Mouse (Mus musculus): ENCODE measurements around the gene Lat2.
"Not testable (repeated sequence)": the region's sequence is repeated elsewhere in the genome, so short reads cannot be mapped to it uniquely, and the experiment has no call there.

Gene Lat2

DNA sequence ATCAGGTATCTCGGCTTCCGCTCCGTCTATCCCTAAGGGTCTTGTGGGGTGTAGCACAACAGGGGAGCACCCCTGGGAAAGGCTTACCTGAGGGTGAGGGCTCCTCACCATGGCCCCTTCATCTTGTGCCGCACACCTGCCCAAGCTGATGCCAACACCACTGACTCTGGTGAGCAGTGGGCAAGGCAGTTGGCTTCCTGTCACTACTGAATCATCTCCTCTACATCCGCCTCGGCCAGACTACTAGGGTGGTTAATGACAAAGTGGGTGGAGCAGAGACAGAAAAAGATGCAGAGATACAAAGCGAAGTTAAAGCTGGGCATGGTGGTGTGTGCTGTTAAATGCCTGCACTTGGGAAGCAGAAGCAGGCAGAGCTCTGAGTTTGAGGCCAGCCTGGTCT is at the start of gene Lat2:
Gene Lat2 (minus strand): TSS at position 224 of the 400 bp plus-strand sequence.
- no peak for DNase-seq (ENCODE audit: low spot score)

DNA sequence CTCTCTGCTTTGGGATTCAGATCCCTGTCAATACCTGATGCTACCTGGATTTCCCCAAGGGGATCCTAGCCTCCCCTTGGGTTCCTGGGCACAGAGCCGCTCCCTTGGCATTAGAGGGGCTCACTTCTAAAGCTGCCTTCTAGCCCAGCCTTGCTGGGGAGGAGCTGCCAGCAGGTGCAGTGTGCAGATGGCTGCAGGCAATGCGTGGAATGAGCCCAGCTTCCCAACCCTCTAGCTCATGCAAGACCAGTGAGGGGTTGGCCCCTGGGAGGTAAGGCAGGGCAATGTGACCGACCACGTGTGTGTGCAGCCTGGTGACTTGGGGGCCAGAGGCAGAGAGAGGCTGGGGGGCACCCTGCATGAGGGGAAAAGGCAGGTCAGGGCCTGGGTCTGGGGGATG is 41.9 kb upstream of the Lat2 start:
- DNase-seq (ENCODE audit: low spot score) = no peak

DNA sequence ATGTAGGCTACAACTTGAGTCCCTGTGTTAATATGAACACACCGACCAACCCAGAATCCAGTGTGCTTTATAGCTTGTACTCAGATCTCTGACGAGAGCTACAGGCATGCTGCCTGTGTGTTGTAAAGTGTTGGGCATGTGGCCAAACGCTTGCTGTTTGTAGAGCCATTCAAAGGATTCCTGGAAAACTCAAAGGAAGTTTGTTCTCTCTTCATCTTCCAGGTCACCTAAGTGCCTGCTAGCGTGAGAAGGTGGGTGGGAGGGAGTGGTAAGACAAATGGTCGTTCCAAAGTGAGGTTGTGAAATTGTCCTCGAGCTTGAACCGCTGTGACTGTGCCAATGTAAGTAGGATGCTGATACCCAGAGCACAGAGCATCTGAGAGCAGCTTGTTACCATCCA is 37.2 kb upstream of the Lat2 start:
- DNase-seq (ENCODE audit: low spot score) = no peak

DNA sequence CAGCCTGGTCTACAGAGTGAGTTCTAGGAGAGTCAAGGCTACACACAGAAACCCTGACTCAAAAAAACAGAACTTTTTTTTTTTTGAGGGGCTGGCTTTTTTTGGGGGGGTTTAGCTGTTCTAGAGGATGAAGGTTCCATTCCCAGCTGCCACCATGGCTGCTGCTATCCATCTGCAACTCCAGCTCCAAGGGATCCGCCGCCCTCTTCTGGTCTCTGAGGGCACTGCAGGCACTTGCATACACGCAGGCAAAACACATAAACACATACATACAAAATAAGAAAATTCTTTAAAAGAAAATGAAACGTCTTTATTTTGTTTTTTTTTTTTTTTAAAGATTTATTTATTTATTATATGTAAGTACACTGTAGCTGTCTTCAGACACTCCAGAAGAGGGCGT is 36.1 kb upstream of the Lat2 start:
- no peak for DNase-seq (ENCODE audit: low spot score)

GRCm38 (mm10) chr5:134648976-134649375 is 34.2 kb upstream of the Lat2 start:
- DNase-seq (ENCODE audit: low spot score) = not testable (repeated sequence)

- DNase-seq (ENCODE audit: low spot score) = no peak
Observed at GRCm38 (mm10) chr5:134647394-134647793, 32.6 kb upstream of the Lat2 start.

DNA sequence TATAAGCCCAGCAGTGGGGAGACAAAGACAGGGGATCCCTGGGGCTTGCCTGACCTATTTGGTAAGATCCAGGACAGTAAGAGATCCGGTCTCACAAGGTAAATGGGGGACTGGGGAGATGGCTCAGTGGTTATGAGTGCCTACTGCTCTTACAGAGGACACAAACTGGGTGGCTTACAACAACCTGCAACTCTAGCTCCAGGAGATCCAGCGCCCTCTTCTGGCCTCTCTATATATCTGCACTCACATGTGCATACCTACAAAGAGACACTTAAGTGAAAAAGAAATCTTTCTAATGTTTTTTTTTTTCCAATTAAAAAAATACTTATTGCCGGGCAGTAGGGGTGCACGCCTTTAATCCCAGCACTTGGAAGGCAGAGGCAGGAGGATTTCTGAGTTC is 31.6 kb upstream of the Lat2 start:
- DNase-seq (ENCODE audit: low spot score) = no peak

DNA sequence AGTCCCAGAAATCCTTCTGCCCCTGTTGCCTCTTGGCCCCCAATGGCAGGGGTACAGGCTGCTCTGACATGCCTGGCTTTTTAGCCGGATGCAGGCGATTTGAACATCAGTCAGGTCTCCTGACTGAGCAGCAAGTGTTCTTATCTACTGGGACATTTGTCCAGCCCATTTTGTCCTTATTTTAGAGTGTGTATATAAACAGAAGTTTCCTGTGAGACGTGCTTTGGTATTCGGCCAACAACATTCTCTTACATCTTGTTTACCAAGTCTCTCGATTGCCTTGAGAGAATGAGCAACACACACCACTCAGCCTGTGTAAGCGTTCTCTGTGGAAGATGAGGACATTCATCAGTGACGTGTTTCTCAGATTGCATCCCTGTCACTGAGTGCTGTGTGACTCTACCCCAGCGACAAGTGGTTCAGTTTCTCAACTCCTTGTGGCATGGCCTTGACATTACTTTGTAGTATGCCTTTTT is 29.9 kb upstream of the Lat2 start:
- DNase-seq (ENCODE audit: low spot score) = no peak

DNA sequence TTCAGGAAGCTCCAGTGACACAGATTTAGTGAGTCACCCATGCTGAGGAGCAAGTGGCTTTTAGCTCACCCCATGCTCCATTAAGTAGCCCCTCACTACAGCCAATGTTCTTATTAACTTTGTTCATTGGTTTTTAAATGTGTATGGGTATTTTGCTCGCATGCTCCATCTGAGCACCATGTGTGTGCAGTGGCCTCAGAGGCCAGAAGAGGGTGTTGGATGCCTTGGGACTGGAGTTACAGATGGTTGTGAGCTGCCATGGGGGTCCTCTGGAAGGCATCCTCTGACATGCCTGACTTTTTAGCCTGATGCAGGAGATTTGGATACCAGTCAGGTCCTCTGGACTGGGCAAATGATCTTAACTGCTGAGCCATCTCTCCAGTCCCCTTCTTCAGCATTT is 29.3 kb upstream of the Lat2 start:
- DNase-seq (ENCODE audit: low spot score) = no peak

DNA sequence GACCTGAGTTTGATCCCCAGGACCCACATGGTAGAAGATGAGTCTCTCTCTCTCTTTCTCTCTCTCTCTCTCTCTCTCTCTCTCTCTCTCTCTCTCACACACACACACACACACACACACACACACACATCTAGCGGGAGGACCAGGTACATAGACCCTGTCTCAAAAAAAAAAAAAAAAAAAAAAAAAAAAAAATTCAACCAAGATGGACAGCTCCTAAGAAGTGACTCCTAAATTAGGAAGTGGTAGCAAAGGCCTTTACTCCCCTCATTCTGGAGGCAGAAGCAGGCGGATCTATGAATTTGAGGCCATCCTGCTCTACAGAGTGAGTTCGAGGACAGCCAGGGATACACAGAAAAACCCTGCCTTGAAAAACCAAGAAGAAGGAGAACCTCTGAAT is 25.5 kb upstream of the Lat2 start:
- no peak for DNase-seq (ENCODE audit: low spot score)

GRCm38 (mm10) chr5:134639269-134639682 is 24.5 kb upstream of the Lat2 start, which contains the start of gene Eif4h:
TSS of gene Eif4h (minus strand) at chr5:134639490.
- DNase-seq (ENCODE audit: low spot score) = peak; percentile 95

- no peak for DNase-seq (ENCODE audit: low spot score)
Observed at GRCm38 (mm10) chr5:134638461-134639268, 23.8 kb upstream of the Lat2 start.

DNA sequence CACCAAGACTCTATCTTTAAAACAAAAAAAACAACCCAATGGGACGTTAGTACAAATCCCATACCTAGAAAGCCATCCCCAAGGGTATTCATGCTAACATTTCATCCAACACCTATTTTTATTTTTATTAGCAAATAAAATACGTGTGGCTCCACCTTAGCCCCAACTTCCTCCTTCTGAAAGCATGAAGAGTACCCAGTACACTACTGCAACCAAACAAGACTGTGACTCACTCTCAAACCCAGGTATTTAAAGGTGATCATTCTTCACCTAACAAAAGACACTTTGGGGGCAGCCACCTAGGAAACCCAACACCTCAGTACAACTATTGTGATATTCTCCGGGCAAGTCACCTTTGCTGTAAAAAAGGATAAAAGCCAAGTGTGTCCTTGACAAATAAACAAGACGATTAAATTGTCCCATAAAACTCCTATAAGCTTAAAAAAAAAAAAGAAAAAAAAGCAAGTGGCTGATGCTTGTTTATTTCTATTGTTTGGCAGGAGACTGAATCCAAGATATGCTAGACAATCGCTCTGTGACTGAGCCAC is 23.1 kb upstream of the Lat2 start:
- no peak for DNase-seq (ENCODE audit: low spot score)

GRCm38 (mm10) chr5:134632841-134633240 is 18.0 kb upstream of the Lat2 start:
- DNase-seq (ENCODE audit: low spot score) = no peak

DNA sequence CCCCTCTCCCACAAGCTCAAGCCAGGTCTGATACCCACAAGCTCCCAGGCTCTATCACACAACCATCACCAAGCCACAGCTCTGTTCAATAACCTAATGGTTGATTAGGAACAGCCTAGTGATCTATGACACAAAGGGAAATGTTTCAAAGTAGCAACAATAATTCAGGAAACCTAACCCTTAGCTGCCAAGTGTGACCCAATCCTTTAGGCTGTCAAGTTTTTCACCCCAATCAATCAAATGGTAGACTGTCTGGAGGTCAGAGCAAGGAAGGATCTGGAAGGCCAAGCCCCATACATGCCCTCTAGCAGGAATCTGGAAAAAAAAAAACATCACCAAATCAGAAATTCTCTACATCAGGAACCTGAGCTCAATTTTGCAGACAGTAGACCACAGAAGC is 16.0 kb upstream of the Lat2 start:
- DNase-seq (ENCODE audit: low spot score) = no peak

- no peak for DNase-seq (ENCODE audit: low spot score)
Observed at GRCm38 (mm10) chr5:134629508-134629907, 14.7 kb upstream of the Lat2 start.

GRCm38 (mm10) chr5:134622069-134622468 is 7.2 kb upstream of the Lat2 start:
- DNase-seq (ENCODE audit: low spot score) = no peak

GRCm38 (mm10) chr5:134621099-134621640 is 6.3 kb upstream of the Lat2 start:
- no peak for DNase-seq (ENCODE audit: low spot score)

DNA sequence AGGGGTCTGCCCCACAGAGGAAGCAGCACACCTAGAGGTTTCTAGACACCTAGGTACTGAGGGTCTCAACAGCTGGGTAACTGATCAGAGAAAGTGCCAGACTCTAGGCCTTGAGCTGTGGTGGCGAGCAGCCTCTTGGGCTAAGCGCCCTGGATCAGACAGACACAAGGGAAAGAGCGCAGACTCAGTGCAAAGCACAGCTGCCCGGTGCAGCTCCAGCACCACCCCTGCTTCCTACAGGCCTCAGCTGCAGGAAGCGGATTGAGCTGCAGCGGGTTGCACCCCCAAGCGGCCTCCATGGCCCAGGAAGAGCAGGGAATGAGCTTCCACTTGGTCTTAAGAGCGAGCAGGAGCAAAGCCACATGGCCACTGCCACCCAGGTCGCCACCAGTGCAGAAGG is 5.6 kb upstream of the Lat2 start:
- DNase-seq (ENCODE audit: low spot score) = no peak

DNA sequence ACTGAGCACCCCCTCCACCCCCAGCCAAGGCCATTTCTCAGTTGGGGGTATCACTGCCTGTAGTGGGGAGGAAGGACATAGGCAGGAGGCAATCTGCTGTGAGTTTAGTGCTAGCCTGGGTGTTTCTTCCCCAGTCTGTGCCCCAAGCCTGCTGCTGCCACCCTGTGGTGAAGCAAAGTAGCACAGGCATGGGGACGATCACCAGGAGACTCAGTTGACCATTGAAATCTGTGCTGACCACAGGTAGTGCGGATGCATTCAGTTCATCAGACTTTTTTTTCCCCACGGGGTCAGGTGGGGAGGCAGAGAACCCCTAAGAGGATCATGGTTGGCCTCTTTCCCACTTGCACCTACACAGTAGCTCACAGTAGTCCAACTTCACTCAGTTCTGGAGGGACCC is 2.2 kb upstream of the Lat2 start:
- no peak for DNase-seq (ENCODE audit: low spot score)

- DNase-seq (ENCODE audit: low spot score) = no peak
Observed at GRCm38 (mm10) chr5:134615780-134616179, 955 bp upstream of the Lat2 start.

DNA sequence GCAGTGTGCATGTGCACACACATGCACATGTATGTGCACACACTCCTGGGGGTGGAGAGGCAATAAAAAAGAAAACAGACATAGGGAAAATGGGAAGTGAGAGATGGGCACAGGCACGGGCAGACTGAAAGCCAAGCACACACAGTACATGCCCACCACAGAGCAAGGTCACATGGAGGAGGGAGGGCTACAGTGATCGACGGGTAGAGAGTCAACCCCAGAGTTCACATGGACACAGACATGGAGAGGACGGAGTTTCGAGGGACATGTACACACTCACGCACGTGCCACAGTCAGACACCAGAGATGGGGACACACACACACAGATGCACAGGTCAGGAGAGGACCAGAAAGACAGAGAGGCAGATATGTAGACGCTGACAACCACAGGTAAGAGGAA is 555 bp upstream of the Lat2 start:
- no peak for DNase-seq (ENCODE audit: low spot score)

GRCm38 (mm10) chr5:134614296-134614695 is 529 bp downstream of the Lat2 start:
- DNase-seq (ENCODE audit: low spot score) = no peak
